Comparison of ENCODE assay signal across 30 mouse cellular contexts in the genomic region with DNA sequence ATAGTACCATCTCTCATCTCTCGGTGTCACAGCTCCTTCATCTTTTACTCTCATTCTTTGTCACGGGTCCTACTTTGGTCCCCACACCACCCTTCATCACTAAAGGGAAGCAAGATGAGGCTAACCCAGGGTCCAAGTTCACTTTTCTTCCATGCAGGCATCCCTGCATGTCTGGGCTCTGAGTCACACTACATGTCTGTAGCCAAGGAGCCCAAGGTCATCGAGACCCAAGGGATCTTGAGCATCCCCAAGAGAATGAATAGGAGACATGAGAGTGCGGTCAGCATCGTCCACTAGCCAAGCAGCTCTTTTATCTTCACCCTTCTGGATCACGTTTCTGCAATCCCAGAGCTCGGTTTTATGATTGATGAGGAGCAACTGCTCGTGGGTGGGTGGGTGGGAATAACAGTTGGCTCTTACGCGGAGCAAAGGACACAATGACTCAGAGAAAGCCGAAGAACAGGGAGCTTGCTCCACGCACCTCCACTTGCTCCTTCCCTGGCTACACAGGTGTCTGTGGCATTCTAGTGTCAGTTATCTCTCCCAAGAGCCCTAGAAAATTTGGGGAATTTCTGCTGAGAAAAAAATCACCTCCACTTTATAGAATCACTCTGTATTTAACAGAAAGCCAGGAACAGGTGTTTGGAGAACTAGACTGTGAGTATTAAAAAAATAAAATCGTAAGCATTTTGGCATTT.
"Had no signal": no experiment of that assay in that cellular context is flagged by ENCODE, and none has a peak within 500 bp of the region (broad histone marks: within the 10 kb centered on the region; RNA-seq: fewer than 3 reads in every experiment).

No protein-coding gene starts in this region.

- H3K27ac ChIP-seq: heart, embryonic 10.5 days; heart, embryonic 13.5 days; heart, embryonic 15.5 days; hindbrain, embryonic 10.5 days; hindbrain, embryonic 12.5 days; hindbrain, embryonic 13.5 days; hindbrain, embryonic 14.5 days; hindbrain, embryonic 15.5 days; hindbrain, postnatal 0 days; intestine, embryonic 15.5 days; kidney, embryonic 15.5 days; kidney, postnatal 0 days; left cerebral cortex, adult 2 months had no signal

- H3K9me3 ChIP-seq: heart, embryonic 10.5 days; heart, embryonic 12.5 days; heart, embryonic 13.5 days; heart, embryonic 15.5 days; hindbrain, embryonic 10.5 days; hindbrain, embryonic 12.5 days; hindbrain, embryonic 13.5 days; hindbrain, embryonic 15.5 days; intestine, embryonic 15.5 days; kidney, embryonic 15.5 days had no signal

- H3K36me3 ChIP-seq: heart, embryonic 10.5 days; heart, embryonic 12.5 days; heart, embryonic 13.5 days; heart, embryonic 15.5 days; hindbrain, embryonic 10.5 days; hindbrain, embryonic 12.5 days; hindbrain, embryonic 13.5 days; hindbrain, embryonic 15.5 days; intestine, embryonic 15.5 days; kidney, embryonic 15.5 days had no signal

- H3K4me3 ChIP-seq: heart, embryonic 10.5 days; heart, embryonic 12.5 days; heart, embryonic 13.5 days; heart, embryonic 15.5 days; hindbrain, embryonic 10.5 days; hindbrain, embryonic 12.5 days; hindbrain, embryonic 13.5 days; hindbrain, embryonic 15.5 days; intestine, embryonic 15.5 days; kidney, embryonic 15.5 days; left cerebral cortex, adult 2 months had no signal

- DNase-seq: heart, postnatal 10 days; heart, postnatal 14 days; heart, postnatal 36 days; heart, postnatal 4 days; kidney, adult 11 months; kidney, adult 18-20 months; kidney, adult 2 months; kidney, adult 8-10 months; kidney, adult 9 months; kidney, postnatal 10 days; kidney, postnatal 14 days; kidney, postnatal 25 days; kidney, postnatal 36 days; kidney, postnatal 4 days; layer of hippocampus, adult 9-11 months had no signal

- H3K4me1 ChIP-seq: heart, embryonic 10.5 days; heart, embryonic 12.5 days; heart, embryonic 13.5 days; heart, embryonic 15.5 days; hindbrain, embryonic 10.5 days; hindbrain, embryonic 12.5 days; hindbrain, embryonic 13.5 days; hindbrain, embryonic 15.5 days; intestine, embryonic 15.5 days; kidney, embryonic 15.5 days had no signal

- H3K4me2 ChIP-seq: heart, embryonic 11.5 days; heart, embryonic 12.5 days; heart, embryonic 13.5 days; heart, embryonic 15.5 days; hindbrain, embryonic 12.5 days; hindbrain, embryonic 13.5 days; hindbrain, embryonic 14.5 days; hindbrain, embryonic 15.5 days; intestine, embryonic 15.5 days; kidney, embryonic 15.5 days had no signal

- H3K27me3 ChIP-seq: heart, embryonic 12.5 days; heart, embryonic 13.5 days; heart, embryonic 15.5 days; hindbrain, embryonic 12.5 days; hindbrain, embryonic 13.5 days; hindbrain, embryonic 15.5 days; intestine, embryonic 15.5 days; kidney, embryonic 15.5 days had no signal
